Mouse (Mus musculus) kidney, postnatal 0 days (tissue): ENCODE measurements at regions not wholly inside any gene's neighbourhood (a gene's known extent, or its start where the extent isn't known, plus 50 kb on each side); places are given as distances from the start of the nearest gene placed in this dataset.
A peak's percentile ranks its signal among the peaks of the same experiment; 100 is the strongest.

ENCODE experiments used
- ATAC-seq: fragments of 200-750 bp; cut with Nextera tagmentation; replicated peaks from 2 replicates; pipeline ENCODE4 v1.8.0; 2017; ENCODE audit warnings: low read depth, moderate number of reproducible peaks, moderate TSS enrichment, moderate library complexity; ENCODE audit not compliant: low FRiP score
- DNase-seq: peaks from one replicate; pipeline ENCODE4 v3.0.0-alpha.2; 2016; ENCODE audit warnings: low spot score
- H3K27ac ChIP-seq: fragments of 300-500 bp; sonication (generic); 2 replicates; pipeline ENCODE4 v1.5.1; 2014; ENCODE audit warnings: mild to moderate bottlenecking
- H3K27me3 ChIP-seq: fragments of 300-500 bp; sonication (generic); 2 replicates; pipeline ENCODE4 v1.6.1; 2014; ENCODE audit warnings: low read length, mixed read lengths; ENCODE audit not compliant: insufficient read depth
- H3K36me3 ChIP-seq: fragments of 300-500 bp; sonication (generic); 2 replicates; pipeline ENCODE4 v1.6.1; 2014; ENCODE audit warnings: low read length, mixed read lengths; ENCODE audit not compliant: insufficient read depth
- H3K4me1 ChIP-seq: fragments of 300-500 bp; sonication (generic); replicated peaks from 2 replicates; pipeline ENCODE4 v1.6.1; 2014; ENCODE audit warnings: antibody characterized with exemption, low read length, mixed read lengths; ENCODE audit not compliant: insufficient read depth
- H3K4me2 ChIP-seq: fragments of 300-500 bp; sonication (generic); 2 replicates; pipeline ENCODE4 v1.6.1; 2014; ENCODE audit warnings: mild to moderate bottlenecking, low read length, moderate library complexity, mixed read lengths
- H3K4me3 ChIP-seq: fragments of 300-500 bp; sonication (generic); replicated peaks from 2 replicates; pipeline ENCODE4 v1.5.1; 2014; ENCODE audit warnings: low read depth, low read length
- H3K9ac ChIP-seq: fragments of 300-500 bp; sonication (generic); 2 replicates; pipeline ENCODE4 v1.6.1; 2014; ENCODE audit warnings: low read depth, low read length
- H3K9me3 ChIP-seq: fragments of 300-500 bp; sonication (generic); replicated peaks from 2 replicates; pipeline ENCODE4 v1.6.1; 2016; ENCODE audit warnings: low read length, inconsistent platforms, mixed read lengths
- CTCF ChIP-seq: IDR thresholded peaks from 2 replicates; pipeline ENCODE4 v1.5.1; 2016; ENCODE audit warnings: antibody characterized with exemption, low read depth, mild to moderate bottlenecking, moderate library complexity
- WGBS: fragments of 180-500 bp; shearing (Covaris S2); extraction: QIAGEN DNeasy Blood & Tissue Kit; methylation state at CpG from one replicate; pipeline ENCODE4 v1.1.7; 2014; 5-methylcytosine and 5-hydroxymethylcytosine counted together

GRCm38 (mm10) chr6:121560852-121561251, 74.3 kb upstream of the A2m start:
- peak; percentile 78 for DNase-seq
- Histone ChIP-seq H3K9me3 (no peaks in the 10 kb centered on the region), H3K27me3 (no peaks in the 10 kb centered on the region), H3K4me1 (no peaks in the 10 kb centered on the region), H3K4me3 (no peak overlapping the region), H3K9ac (no peak overlapping the region), H3K27ac (no peak overlapping the region), H3K36me3 (no peaks in the 10 kb centered on the region), H3K4me2 (no peak overlapping the region)
- peak; percentile 76 for TF ChIP-seq CTCF
- WGBS: 6% methylated on average over 3 of the region's 3 CpGs
- ATAC-seq: no peak

- Histone ChIP-seq H3K9ac (no peak overlapping the region), H3K27me3 (no peaks in the 10 kb centered on the region), H3K9me3 (no peaks in the 10 kb centered on the region), H3K27ac (no peak overlapping the region), H3K36me3 (no peaks in the 10 kb centered on the region), H3K4me3 (no peak overlapping the region), H3K4me1 (no peaks in the 10 kb centered on the region), H3K4me2 (no peak overlapping the region)
- ATAC-seq (no peak), DNase-seq (no peak)
- 42% methylated on average over 1 of the region's 1 CpGs for WGBS
- TF ChIP-seq CTCF: no peak
Observed at GRCm38 (mm10) chr6:121560393-121560793, 74.8 kb upstream of the A2m start.

- H3K9ac ChIP-seq: no peak overlapping the region
- TF ChIP-seq CTCF: peak; percentile 74
- H3K9me3 ChIP-seq: no peaks in the 10 kb centered on the region
- H3K4me1 ChIP-seq: no peaks in the 10 kb centered on the region
- no peak overlapping the region for H3K27ac ChIP-seq
- DNase-seq: peak; percentile 66
- 5% methylated on average over 3 of the region's 3 CpGs for WGBS
- H3K4me3 ChIP-seq: no peak overlapping the region
- H3K4me2 ChIP-seq: no peak overlapping the region
- no peak for ATAC-seq
- no peaks in the 10 kb centered on the region for H3K27me3 ChIP-seq
- no peaks in the 10 kb centered on the region for H3K36me3 ChIP-seq
Observed at GRCm38 (mm10) chr6:121556481-121556880, 78.7 kb upstream of the A2m start.

- no peak for ATAC-seq
- no peaks in the 10 kb centered on the region for H3K9me3 ChIP-seq
- H3K9ac ChIP-seq: no peak overlapping the region
- no peak overlapping the region for H3K27ac ChIP-seq
- no peak for DNase-seq
- no peaks in the 10 kb centered on the region for H3K36me3 ChIP-seq
- H3K4me2 ChIP-seq: no peak overlapping the region
- no peaks in the 10 kb centered on the region for H3K27me3 ChIP-seq
- no peak for TF ChIP-seq CTCF
- WGBS: 75% methylated on average over 2 of the region's 2 CpGs
- H3K4me1 ChIP-seq: no peaks in the 10 kb centered on the region
- no peak overlapping the region for H3K4me3 ChIP-seq
Observed at GRCm38 (mm10) chr6:121553501-121554132, 80.1 kb upstream of the Iqsec3 start.

- no peak overlapping the region for H3K4me2 ChIP-seq
- H3K4me1 ChIP-seq: no peaks in the 10 kb centered on the region
- 77% methylated on average over 7 of the region's 7 CpGs for WGBS
- no peak overlapping the region for H3K9ac ChIP-seq
- H3K27me3 ChIP-seq: no peaks in the 10 kb centered on the region
- ATAC-seq (no peak), DNase-seq (no peak)
- H3K9me3 ChIP-seq: no peaks in the 10 kb centered on the region
- H3K4me3 ChIP-seq: no peak overlapping the region
- H3K36me3 ChIP-seq: no peaks in the 10 kb centered on the region
- no peak for TF ChIP-seq CTCF
- no peak overlapping the region for H3K27ac ChIP-seq
Observed at GRCm38 (mm10) chr6:121533521-121533920, 60.0 kb upstream of the Iqsec3 start.

- ATAC-seq: peak; percentile 40; the same call in 1 of the 2 replicates
- no peak overlapping the region for H3K4me3 ChIP-seq
- no peaks in the 10 kb centered on the region for H3K9me3 ChIP-seq
- no peak overlapping the region for H3K9ac ChIP-seq
- H3K36me3 ChIP-seq: no peaks in the 10 kb centered on the region
- DNase-seq: peak; percentile 72
- WGBS: 3% methylated on average over 3 of the region's 3 CpGs
- H3K27ac ChIP-seq: no peak overlapping the region
- peak; percentile 94 for TF ChIP-seq CTCF
- no peak overlapping the region for H3K4me2 ChIP-seq
- H3K4me1 ChIP-seq: no peaks in the 10 kb centered on the region
- no peaks in the 10 kb centered on the region for H3K27me3 ChIP-seq
Observed at GRCm38 (mm10) chr6:121532926-121533325, 59.4 kb upstream of the Iqsec3 start.

- Histone ChIP-seq H3K9me3 (no peaks in the 10 kb centered on the region), H3K27me3 (no peaks in the 10 kb centered on the region), H3K27ac (no peak overlapping the region), H3K4me2 (no peak overlapping the region), H3K4me3 (no peak overlapping the region), H3K4me1 (no peaks in the 10 kb centered on the region), H3K36me3 (no peaks in the 10 kb centered on the region), H3K9ac (no peak overlapping the region)
- DNase-seq (no peak), ATAC-seq (no peak)
- 71% methylated on average over 13 of the region's 13 CpGs for WGBS
- TF ChIP-seq CTCF: no peak
Observed at GRCm38 (mm10) chr6:121531825-121532389, 58.4 kb upstream of the Iqsec3 start.
